Mouse (Mus musculus) cerebellum, adult 2 months (tissue): ENCODE data around the gene Tinagl1.

Source experiments
- CTCF ChIP-seq: fragments of 200-500 bp; IDR thresholded peaks from 2 replicates; pipeline ENCODE4 v1.5.1; 2011; ENCODE audit warnings: low read depth, mild to moderate bottlenecking, control low read depth, low read length, moderate library complexity, borderline replicate concordance; ENCODE audit not compliant: insufficient read depth
- POLR2A ChIP-seq: fragments of 200-500 bp; IDR thresholded peaks from 2 replicates; pipeline ENCODE4 v1.6.1; 2011; ENCODE audit warnings: low read length, control low read depth, borderline replicate concordance; ENCODE audit not compliant: insufficient read depth

GRCm38 (mm10) chr4:130140992-130141402 lies 33.9 kb downstream of the Tinagl1 start:
- TF ChIP-seq CTCF (no peak), POLR2A (no peak)
